In genomic region chr14:108912021-108912875, GRCm38 (mm10) we compare ENCODE assay signal across 8 mouse cellular contexts. TPM values are rescaled to one million over a fixed set of nuclear protein-coding genes. Genes with fewer than 3 reads are reported as not detected.
DNase-seq lines count a peak whose midpoint lies in the region; ATAC-seq lines count a peak whose summit lies in the region.
"Had no signal": no experiment of that assay in that cellular context is flagged by ENCODE, and none has a peak within 500 bp of the region (broad histone marks: within the 10 kb centered on the region; RNA-seq: fewer than 3 reads in every experiment).

No protein-coding gene starts in this region.

- intact Hi-C loops in left cerebral cortex, postnatal 4 days (cut with DNase I) = no loop called here

- H3K9ac ChIP-seq in forebrain, embryonic 15.5 days (replicated peaks) = peak overlapping the region; percentile 82
- H3K9ac ChIP-seq: liver, embryonic 14.5 days had no signal

- H3K4me2 ChIP-seq in forebrain, embryonic 15.5 days (replicated peaks) = peak overlapping the region; percentile 85

- peak; percentile 80 for DNase-seq in brain, adult 2 months (ENCODE audit: low read depth, low spot score)
- DNase-seq in cerebellum, adult 11-12 months = peak; percentile 82
- peak; percentile 20 for DNase-seq in kidney, adult 9 months
- peak; percentile 80 for DNase-seq in left cerebral cortex, postnatal 4 days
- DNase-seq in right cerebral cortex, adult 2 months (ENCODE audit: low spot score in 2 of 2) = peak; percentile 66 to 68
- DNase-seq in urinary bladder, adult 2 months (ENCODE audit: low spot score) = no peak

- H3K9me3 ChIP-seq in forebrain, embryonic 15.5 days = no peaks in the 10 kb centered on the region; the same call in 1 of the 2 replicates

- H3K27ac ChIP-seq in forebrain, embryonic 15.5 days (replicated peaks) = peak overlapping the region; percentile 91
- H3K27ac ChIP-seq: liver, embryonic 14.5 days had no signal

- H3K36me3 ChIP-seq in forebrain, embryonic 15.5 days = no peaks in the 10 kb centered on the region

- H3K4me3 ChIP-seq in forebrain, embryonic 15.5 days = peak overlapping the region; percentile 72

- peak; percentile 11 for ATAC-seq in forebrain, embryonic 15.5 days (replicated peaks)

- no peaks in the 10 kb centered on the region for H3K27me3 ChIP-seq in forebrain, embryonic 15.5 days

- peaks cover 31% of the 10 kb centered on the region for H3K4me1 ChIP-seq in forebrain, embryonic 15.5 days

- under 1% methylated on average over 24 of the region's 24 CpGs for WGBS in forebrain, embryonic 15.5 days

RNA-seq across cellular contexts. Expression of gene Slitrk1, which starts 1.7 kb away (rescaled TPM):
- 19.4 and 22.7 TPM in 2 replicates for polyA plus RNA-seq in forebrain, embryonic 15.5 days (2015; fragmentation: Nextera tagmentation; extraction: Ambion mirVana)
- total RNA-seq in left cerebral cortex, postnatal 4 days (2021) = 10 to 100 TPM; 56.6 to 59.6 TPM
- 0.06 TPM in 2 replicates for polyA plus RNA-seq in urinary bladder, adult 2 months (2012; rRNA removed)

Comparison
In these comparisons a context has a peak if more than half of its experiments do, and no peak if none do; other contexts are left out.
1. RNA of gene Slitrk1, which starts 1.7 kb away (polyA plus RNA-seq): 19.4 to 22.7 TPM in forebrain, embryonic 15.5 days; 0.06 TPM in urinary bladder, adult 2 months; every median in the first group is over 10 times any median in the second.